Comparison of ENCODE assay signal across 10 mouse cellular contexts in genomic region chr11:96349491-96350340, GRCm38 (mm10). TPM values are rescaled to one million over a fixed set of nuclear protein-coding genes. Genes with fewer than 3 reads are reported as not detected.
DNase-seq lines count a peak whose midpoint lies in the region; ATAC-seq and TF ChIP-seq lines count a peak whose summit lies in the region.
"Had no signal": no experiment of that assay in that cellular context is flagged by ENCODE, and none has a peak within 500 bp of the region (broad histone marks: within the 10 kb centered on the region; RNA-seq: fewer than 3 reads in every experiment).

No protein-coding gene starts in this region.

- H3K9ac ChIP-seq in liver, embryonic 11.5 days (ENCODE audit: low read depth, low read length) = no peak overlapping the region
- peak overlapping the region; percentile 29 for H3K9ac ChIP-seq in neural tube, embryonic 15.5 days (replicated peaks)
- H3K9ac ChIP-seq: midbrain, embryonic 12.5 days had no signal

- no peak overlapping the region for H3K4me3 ChIP-seq in liver, embryonic 11.5 days (ENCODE audit: low read depth, low read length)
- H3K4me3 ChIP-seq in kidney, adult 2 months (ENCODE audit: insufficient read depth, low read depth, low read length) = peak overlapping the region; percentile 34
- 0 out of 2 replicates have a peak overlapping the region, but pooled peaks have one; percentile 3 for H3K4me3 ChIP-seq in neural tube, embryonic 15.5 days (replicated peaks)
- H3K4me3 ChIP-seq: midbrain, embryonic 12.5 days had no signal

- H3K4me1 ChIP-seq in liver, embryonic 11.5 days (replicated peaks; ENCODE audit: control insufficient read depth, insufficient read depth, low read length) = peaks cover 5% of the 10 kb centered on the region
- peaks cover 21% of the 10 kb centered on the region for H3K4me1 ChIP-seq in kidney, adult 2 months (ENCODE audit: control insufficient read depth, insufficient read depth, low read length)
- peaks cover 65% of the 10 kb centered on the region for H3K4me1 ChIP-seq in neural tube, embryonic 15.5 days

- no peaks in the 10 kb centered on the region for H3K36me3 ChIP-seq in liver, embryonic 11.5 days (ENCODE audit: control insufficient read depth, insufficient read depth, low read length)
- no peaks in the 10 kb centered on the region for H3K36me3 ChIP-seq in kidney, adult 2 months (ENCODE audit: control insufficient read depth, insufficient read depth, low read length)
- H3K36me3 ChIP-seq in neural tube, embryonic 15.5 days = no peaks in the 10 kb centered on the region
- H3K36me3 ChIP-seq: G1E; midbrain, embryonic 12.5 days had no signal

- peak overlapping the region; percentile 3; the same call in 1 of the 2 replicates for H3K27ac ChIP-seq in liver, embryonic 11.5 days (ENCODE audit: low read depth, low read length)
- H3K27ac ChIP-seq in kidney, adult 2 months (ENCODE audit: insufficient read depth, low read depth, low read length) = peak overlapping the region; percentile 88
- H3K27ac ChIP-seq in neural tube, embryonic 15.5 days (replicated peaks) = peak overlapping the region; percentile 99
- H3K27ac ChIP-seq: midbrain, embryonic 12.5 days had no signal

- TF ChIP-seq POLR2A in kidney, adult 2 months (IDR thresholded peaks at IDR 0.05; ENCODE audit: low read depth, low read length) = no peak

- TF ChIP-seq CTCF in kidney, adult 2 months (conservative IDR thresholded peaks at IDR 0.05; ENCODE audit: insufficient read depth, insufficient read length, low read depth, low read length) = no peak

- 21% methylated on average over 14 of the region's 14 CpGs for WGBS in liver, embryonic 11.5 days
- 13% methylated on average over 14 of the region's 14 CpGs for WGBS in kidney, adult 2 months
- WGBS in neural tube, embryonic 15.5 days = 5% methylated on average over 14 of the region's 14 CpGs

- H3K27me3 ChIP-seq in liver, embryonic 11.5 days (replicated peaks; ENCODE audit: control insufficient read depth, insufficient read depth, low read length) = peaks cover 93% of the 10 kb centered on the region
- no peaks in the 10 kb centered on the region for H3K27me3 ChIP-seq in kidney, adult 2 months (replicated peaks; ENCODE audit: control insufficient read depth, insufficient read depth, low read length)
- H3K27me3 ChIP-seq in neural tube, embryonic 15.5 days (replicated peaks) = no peaks in the 10 kb centered on the region

- H3K4me2 ChIP-seq in liver, embryonic 11.5 days = peak overlapping the region; percentile 16
- peak overlapping the region; percentile 64 for H3K4me2 ChIP-seq in neural tube, embryonic 15.5 days
- H3K4me2 ChIP-seq: midbrain, embryonic 12.5 days had no signal

- DNase-seq in liver, embryonic 11.5 days (ENCODE audit: low spot score) = no peak
- DNase-seq in liver (no peak), MN1 (ENCODE audit: low spot score) (no peak)
- peak; percentile 85 for DNase-seq in embryo, embryonic 9.5 days (ENCODE audit: extremely low spot score)
- DNase-seq in kidney, adult 2 months = peak; percentile 70
- no peak for DNase-seq in urinary bladder, postnatal 4 days (ENCODE audit: low spot score in 2 of 2)
- no peak for DNase-seq in cerebellum, adult 11-12 months

- no peaks in the 10 kb centered on the region for H3K9me3 ChIP-seq in liver, embryonic 11.5 days (ENCODE audit: control insufficient read depth, low read length)
- H3K9me3 ChIP-seq in neural tube, embryonic 15.5 days (replicated peaks) = no peaks in the 10 kb centered on the region
- H3K9me3 ChIP-seq: G1E; midbrain, embryonic 12.5 days had no signal

- ATAC-seq in liver, embryonic 11.5 days (replicated peaks; ENCODE audit: low FRiP score) = no peak
- no peak for ATAC-seq in neural tube, embryonic 15.5 days (ENCODE audit: low FRiP score)

RNA-seq across cellular contexts. Expression of gene Hoxb2, which starts 0.6 kb away (rescaled TPM):
- 11.2 and 11.3 TPM in 2 replicates for polyA plus RNA-seq in liver, embryonic 11.5 days (2014; fragmentation: Nextera tagmentation; extraction: Ambion mirVana)
- 22.8 and 28.4 TPM in 2 replicates for polyA plus RNA-seq in kidney, adult 2 months (2012; rRNA removed)
- polyA plus RNA-seq in neural tube, embryonic 15.5 days (2015; fragmentation: Nextera tagmentation; extraction: Ambion mirVana) = 33.7 and 42.3 TPM in 2 replicates
- polyA plus RNA-seq: G1E had no signal

RNA-seq across cellular contexts. Expression of gene Hoxb1, which starts 15.8 kb away (rescaled TPM):
- 0.73 and 0.85 TPM in 2 replicates for polyA plus RNA-seq in liver, embryonic 11.5 days (2014; fragmentation: Nextera tagmentation; extraction: Ambion mirVana)
- polyA plus RNA-seq in kidney, adult 2 months (2012; rRNA removed) = not detected in 2 replicates
- 0.38 and 0.65 TPM in 2 replicates for polyA plus RNA-seq in neural tube, embryonic 15.5 days (2015; fragmentation: Nextera tagmentation; extraction: Ambion mirVana)
- polyA plus RNA-seq: G1E; midbrain, embryonic 12.5 days had no signal

RNA-seq across cellular contexts. Expression of gene Hoxb3, which starts 26.6 kb away (rescaled TPM):
- polyA plus RNA-seq in liver, embryonic 11.5 days (2014; fragmentation: Nextera tagmentation; extraction: Ambion mirVana) = 0.97 and 1.3 TPM in 2 replicates
- polyA plus RNA-seq in kidney, adult 2 months (2012; rRNA removed) = 10.1 and 14.1 TPM in 2 replicates
- polyA plus RNA-seq in neural tube, embryonic 15.5 days (2015; fragmentation: Nextera tagmentation; extraction: Ambion mirVana) = 8.0 and 12.6 TPM in 2 replicates
- polyA plus RNA-seq: midbrain, embryonic 12.5 days had no signal

RNA-seq across cellular contexts. Expression of gene Hoxb4, which starts 31.6 kb away (rescaled TPM):
- 0.71 and 1.1 TPM in 2 replicates for polyA plus RNA-seq in liver, embryonic 11.5 days (2014; fragmentation: Nextera tagmentation; extraction: Ambion mirVana)
- polyA plus RNA-seq in kidney, adult 2 months (2012; rRNA removed) = 12.6 and 14.6 TPM in 2 replicates
- 3.7 and 5.0 TPM in 2 replicates for polyA plus RNA-seq in neural tube, embryonic 15.5 days (2015; fragmentation: Nextera tagmentation; extraction: Ambion mirVana)
- polyA plus RNA-seq: midbrain, embryonic 12.5 days had no signal

RNA-seq across cellular contexts. Expression of gene Hoxb5, which starts 46.6 kb away (rescaled TPM):
- 3.7 and 4.5 TPM in 2 replicates for polyA plus RNA-seq in liver, embryonic 11.5 days (2014; fragmentation: Nextera tagmentation; extraction: Ambion mirVana)
- polyA plus RNA-seq in kidney, adult 2 months (2012; rRNA removed) = 7.7 and 8.4 TPM in 2 replicates
- polyA plus RNA-seq in neural tube, embryonic 15.5 days (2015; fragmentation: Nextera tagmentation; extraction: Ambion mirVana) = 39.5 and 106 TPM in 2 replicates
- polyA plus RNA-seq: midbrain, embryonic 12.5 days had no signal

Comparison
In these comparisons a context has a peak if more than half of its experiments do, and no peak if none do; other contexts are left out.
1. DNase-seq: peak in embryo, embryonic 9.5 days (single experiment) and kidney, adult 2 months (single experiment); none in liver, embryonic 11.5 days (single experiment), liver (single experiment), urinary bladder, postnatal 4 days (0 of 2), cerebellum, adult 11-12 months (single experiment) and MN1 (single experiment).
2. H3K27ac ChIP-seq: peak in every context shown above with its lines; median percentile 99 in neural tube, embryonic 15.5 days; 88 in kidney, adult 2 months; 3 in liver, embryonic 11.5 days.